Mouse (Mus musculus): Measurements from ENCODE around the gene Esrrg.

DNA sequence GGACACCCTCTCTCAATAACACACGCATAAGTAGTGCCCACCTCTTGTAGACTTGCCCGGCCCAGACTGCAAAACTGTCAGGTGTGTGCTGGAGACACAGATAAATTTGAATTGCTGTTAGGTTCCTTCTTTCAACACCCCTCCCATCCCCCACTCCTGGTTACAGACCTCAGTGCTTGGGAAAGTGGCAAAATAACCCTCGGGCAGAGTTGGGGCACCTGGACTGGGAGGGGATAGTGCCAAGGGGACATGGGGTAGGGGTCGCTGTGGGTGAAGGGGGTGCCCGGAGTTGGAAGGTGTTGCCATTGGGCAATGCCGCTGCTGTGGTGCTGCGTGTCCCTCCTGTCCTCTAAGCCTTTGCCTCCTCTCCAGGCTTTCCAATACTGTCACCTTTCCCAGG, 43.9 kb downstream of the Esrrg start:
- no peak for TF ChIP-seq TAL1 (IDR thresholded peaks at IDR 0.05; ENCODE audit: low read length)
- no peak for TF ChIP-seq GATA1 (IDR thresholded peaks at IDR 0.05; ENCODE audit: low read length)
